Mouse (Mus musculus) urinary bladder, adult 18-20 months (tissue): Measurements from ENCODE around the gene Rfx2.

Experiments
- DNase-seq, 2 experiments: peaks; one replicate each; pipeline ENCODE4 v3.0.0; 2022; ENCODE audit warnings: low spot score in 2 of 2, mixed read lengths in 2 of 2

Rfx2 gene

DNA sequence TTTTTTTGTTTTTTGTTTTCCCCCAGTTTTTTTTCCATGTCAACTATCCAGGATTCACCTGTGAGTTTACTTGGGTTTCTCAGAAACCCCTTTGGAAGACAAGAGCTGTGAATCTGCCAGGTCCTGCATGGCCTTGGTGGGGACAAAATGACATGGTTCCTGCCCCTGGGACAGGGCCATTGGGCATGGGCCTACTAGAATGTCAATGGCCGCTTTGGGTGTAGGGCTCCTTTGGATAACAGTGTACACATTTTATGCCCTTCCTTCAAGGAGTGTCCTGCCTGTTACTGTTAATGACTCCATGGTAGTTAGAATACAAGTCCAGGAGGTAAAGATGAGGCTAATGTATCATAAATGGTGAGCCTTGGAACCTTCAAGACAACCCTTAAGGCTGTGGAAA lies 2.1 kb upstream of the Rfx2 start:
- no peak for DNase-seq

DNA sequence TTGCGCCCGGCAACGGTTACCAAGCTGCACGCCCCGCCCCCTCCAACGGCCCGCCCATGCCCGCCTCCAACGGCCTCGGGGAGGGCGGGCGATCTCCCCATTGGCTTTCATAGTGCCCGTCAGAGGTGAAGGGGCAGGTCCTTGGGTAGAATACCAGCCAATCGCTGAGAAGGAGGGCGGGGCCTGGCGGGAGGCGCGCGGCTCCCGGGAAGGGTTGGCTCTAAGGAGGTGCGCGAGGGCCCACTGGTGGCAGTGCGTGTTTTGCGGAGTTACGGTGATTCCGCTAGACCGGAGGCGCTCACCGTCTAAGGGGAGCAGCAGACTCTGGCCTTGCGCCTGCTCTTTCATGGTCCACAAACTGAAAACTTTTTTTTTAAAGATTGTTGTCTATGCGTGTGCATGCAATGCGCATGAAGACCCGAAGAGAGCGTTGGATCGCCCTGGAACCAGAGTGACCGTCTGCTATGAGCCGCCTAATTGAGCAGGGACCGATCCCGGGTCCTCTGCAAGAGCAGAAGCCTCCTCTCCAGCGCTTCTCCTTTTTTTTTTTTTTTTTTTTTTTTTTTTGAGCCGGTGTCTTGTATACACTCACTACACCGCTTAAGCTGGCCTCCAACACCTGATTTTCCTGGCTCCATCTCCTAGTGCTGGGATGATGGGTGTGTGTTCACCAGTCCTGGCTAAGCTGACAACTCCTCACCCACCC lies 451 bp upstream of the Rfx2 start:
- peak; percentile 96 to 97 for DNase-seq

DNA sequence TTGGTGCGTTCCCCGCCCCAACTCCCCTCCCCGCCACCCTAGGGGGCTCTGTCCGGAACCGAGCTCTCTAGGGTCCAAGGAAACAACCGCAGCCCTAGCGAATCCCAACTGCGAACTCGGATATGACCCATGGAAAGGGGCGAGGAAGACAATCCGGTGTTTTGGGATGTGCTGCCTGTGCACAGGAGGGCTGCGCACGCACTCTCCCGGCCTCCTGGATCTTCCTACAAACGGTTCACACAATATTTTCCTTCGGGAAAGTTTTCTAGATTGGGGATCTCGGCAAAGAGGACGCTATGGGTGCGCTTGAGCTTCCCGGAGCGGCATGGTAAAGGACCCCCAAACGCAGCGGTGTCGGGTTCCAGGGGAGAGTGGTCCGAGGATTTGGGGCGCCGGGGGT lies 1.0 kb downstream of the Rfx2 start:
- DNase-seq: peak in 1 of 2 experiments; percentile 32

DNA sequence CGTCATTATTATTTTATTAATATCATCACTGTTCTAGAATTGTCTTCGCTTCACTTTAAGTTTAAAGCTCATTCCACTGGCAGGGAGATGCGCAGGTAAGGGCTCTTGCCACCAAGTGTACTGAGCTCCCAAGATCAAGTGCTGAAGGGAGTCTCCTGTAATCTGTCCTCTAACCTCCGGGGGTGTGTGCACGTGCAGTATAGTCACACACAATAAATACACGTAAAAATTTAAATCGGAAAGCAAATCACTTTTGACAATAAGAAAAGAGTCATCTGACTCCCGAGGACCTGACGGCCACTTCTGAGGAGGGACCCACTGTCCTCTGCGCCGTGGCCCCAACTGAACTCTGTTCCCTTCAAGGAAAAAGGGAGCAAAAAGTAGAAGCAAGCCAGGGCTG lies 1.6 kb downstream of the Rfx2 start:
- no peak for DNase-seq

DNA sequence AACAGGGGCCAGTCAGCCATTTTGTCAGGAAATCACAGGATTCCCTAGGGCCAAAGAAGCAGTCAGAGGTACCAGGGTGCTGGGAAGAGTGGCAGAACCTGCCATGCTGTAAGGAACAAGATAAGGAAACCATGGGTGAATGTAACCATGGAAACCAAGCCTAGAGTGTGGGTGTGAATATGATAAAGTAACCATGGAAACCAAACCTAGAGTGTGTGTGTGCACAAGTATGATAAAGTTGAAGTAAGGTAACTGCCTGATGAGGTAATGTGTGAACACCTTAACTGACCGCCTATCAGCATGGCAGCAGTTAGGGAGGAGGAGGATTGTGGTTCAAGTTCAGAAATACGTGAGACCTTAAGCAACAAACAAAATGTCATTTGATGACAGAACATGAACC lies 4.1 kb downstream of the Rfx2 start:
- no peak for DNase-seq

DNA sequence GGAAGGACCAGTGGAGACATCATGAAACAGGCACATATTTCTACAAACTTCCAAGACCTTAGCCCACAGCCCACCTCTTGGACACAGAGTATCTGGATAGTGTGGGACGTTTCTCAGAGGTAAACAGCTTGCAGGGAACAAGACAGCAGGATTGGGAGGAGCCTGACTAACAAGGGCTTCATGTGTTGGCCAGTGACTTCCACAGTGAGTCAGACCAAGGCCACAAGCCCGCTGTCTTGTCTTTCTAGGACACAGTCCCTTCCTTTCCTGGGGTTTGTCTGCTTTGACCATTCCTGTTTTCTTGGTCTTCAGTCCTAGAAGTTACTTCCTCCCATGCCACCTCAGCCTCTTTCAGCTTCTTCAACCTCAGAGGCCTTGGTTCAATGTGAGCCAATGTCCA lies 7.5 kb downstream of the Rfx2 start:
- no peak for DNase-seq

DNA sequence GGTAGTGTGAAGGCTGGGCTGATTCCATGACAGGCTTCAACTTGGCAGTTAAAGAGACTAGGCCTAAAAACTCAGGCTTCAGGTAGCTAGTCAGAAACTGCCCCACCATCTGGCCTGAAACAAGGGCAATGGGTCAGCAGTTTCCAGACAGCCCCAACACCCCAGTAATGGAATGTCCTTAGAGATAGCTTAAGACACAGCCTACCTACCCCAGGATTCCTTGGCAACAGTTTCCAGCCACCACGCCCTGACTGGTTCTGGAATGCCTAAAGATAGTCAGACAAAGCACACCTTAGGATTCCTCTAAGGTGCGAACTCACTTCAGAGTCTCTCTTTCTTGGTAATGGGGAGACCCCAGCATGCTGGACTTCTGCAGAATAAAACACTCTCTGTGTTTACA lies 8.4 kb downstream of the Rfx2 start:
- DNase-seq: no peak

DNA sequence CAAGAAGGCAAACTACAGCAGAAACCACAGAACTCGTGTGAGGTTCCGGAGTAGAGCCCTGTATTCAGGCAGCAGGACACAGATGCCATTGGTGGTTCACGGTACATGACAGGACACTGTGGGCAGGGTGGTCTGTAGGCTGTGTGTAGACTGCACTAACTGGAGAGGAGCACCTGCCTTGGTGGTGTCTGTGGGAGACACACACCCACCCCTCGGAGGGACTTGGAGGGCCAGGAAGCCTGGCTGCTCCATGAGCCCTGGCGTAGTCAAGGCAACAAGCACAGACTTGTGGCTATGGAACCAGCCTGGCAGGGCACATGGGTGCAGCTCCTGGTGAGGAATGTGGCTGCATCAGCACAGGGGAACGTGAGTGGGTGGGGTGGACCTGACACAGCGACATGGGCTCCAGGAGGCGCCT lies 11.1 kb downstream of the Rfx2 start:
- DNase-seq: peak; percentile 75 to 80

DNA sequence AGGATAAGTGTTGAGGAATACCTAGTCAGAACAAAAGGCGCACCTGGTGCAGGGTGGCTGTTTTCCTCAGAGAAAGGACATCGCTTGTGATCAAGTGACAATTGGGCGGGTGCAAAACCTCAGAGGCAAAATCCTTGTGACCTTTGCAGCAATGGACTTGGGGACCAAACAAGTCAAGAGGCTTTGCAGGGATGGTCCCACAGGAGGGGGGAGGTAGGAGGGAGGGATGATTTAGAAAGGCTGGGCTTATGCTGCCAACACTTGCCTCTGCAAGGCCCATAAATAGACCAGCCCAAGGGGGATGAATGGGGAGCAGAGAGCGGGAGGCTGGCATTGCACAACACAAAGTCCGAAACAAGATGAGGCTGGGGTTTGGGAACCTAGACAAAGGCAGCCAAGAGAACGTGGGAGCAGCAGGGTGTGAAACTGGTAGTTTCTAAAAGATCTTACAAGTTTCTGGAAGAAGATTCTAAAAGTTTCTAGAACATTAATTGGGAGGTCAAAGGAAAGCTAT lies 11.7 kb downstream of the Rfx2 start:
- peak in 1 of 2 experiments; percentile 35 for DNase-seq

DNA sequence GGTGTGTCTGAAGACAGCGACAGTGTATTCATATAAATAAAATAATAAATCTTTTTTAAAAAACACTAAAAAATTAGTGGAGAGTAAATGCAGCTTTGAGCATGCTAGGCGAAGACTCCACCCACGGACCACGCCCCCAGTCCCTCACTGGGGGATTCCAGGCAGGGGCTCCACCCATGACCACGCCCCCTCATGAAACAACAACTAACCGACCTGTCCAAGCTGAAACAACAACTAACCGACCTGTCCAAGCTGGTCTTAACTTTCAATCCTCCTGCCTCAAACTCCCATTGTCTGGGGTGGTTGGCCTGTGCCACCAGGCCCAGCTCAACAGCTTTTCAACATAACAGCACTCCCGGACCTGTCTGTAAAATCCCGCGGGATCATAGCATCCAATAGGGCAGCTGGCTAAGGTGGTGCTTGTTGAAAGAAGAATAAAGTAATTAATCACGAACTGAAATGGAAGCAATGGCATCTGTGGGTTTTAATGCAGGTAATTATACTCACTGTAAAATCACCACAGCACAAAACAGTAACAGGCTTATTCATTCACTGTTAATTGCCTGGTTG lies 12.7 kb downstream of the Rfx2 start:
- peak; percentile 25 to 38 for DNase-seq

DNA sequence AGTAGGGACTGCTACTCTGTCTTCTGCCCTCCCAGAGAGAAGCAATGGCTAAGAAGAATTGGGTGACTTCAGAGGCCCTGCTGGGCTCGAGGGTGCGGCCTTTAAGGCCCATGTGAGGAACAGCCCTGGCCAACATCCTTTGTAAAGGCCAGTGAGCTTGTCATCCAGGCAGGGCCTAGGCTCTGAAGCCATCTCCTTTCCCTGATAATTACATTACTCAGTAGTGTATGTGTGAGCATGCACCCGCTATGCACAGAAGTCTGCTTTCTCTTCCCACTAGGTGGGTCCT lies 15.8 kb downstream of the Rfx2 start:
- no peak for DNase-seq

DNA sequence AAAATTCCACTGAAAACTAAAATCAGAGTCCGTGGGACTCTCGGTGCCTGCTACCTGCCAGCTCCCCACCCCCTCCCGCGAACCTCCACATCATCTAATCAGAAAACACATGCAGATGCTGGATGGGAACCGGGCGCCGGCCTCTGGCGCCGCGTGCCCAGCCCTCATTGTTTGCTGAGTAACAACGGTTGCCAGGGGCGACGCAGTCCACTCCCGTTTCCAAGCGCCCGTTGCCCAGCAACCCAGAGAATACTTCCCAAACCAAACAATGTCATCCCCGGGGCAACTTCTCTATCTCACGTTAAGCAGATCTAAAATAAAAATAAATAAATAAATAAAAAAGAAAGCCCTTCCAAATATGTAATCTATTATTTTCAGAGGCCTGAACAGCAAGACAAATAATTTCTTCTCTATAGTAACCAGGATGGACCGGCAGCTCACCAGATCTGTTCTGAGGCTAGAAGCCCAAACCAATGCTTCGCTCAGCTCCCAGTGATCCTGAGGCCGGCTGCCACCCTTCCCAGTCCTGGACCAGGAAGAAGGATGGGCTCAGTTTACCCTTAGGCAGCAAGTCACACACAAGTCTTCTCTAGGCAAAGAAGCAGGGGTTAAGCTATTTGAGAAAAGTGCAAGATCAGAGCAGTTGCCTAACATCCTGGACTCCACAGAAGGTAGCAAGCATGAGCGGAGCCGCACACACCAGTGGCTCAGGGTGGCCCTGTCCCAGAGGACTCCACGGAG lies 16.3 kb downstream of the Rfx2 start:
- DNase-seq: peak; percentile 65 to 87

DNA sequence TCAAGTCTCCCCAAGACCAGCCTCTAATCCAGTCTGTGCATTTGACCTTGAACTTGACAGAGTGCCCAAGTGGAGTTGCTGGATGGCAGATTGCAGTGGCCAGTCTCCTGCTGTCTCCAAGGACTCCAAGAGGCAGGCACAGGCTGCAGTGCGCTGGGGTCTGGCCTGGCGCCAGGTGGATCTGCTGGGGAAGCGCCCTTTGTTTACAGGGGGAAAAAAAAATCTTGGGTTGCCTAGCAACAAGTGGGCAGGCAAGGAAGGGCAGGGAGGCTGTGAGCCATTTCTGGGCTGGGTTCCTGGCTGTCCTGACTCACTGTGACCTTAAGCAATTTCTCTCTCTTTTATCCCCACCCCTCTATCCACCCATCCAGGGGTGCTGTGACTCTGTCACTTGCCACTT lies 20.6 kb downstream of the Rfx2 start:
- DNase-seq: peak; percentile 73 to 89

DNA sequence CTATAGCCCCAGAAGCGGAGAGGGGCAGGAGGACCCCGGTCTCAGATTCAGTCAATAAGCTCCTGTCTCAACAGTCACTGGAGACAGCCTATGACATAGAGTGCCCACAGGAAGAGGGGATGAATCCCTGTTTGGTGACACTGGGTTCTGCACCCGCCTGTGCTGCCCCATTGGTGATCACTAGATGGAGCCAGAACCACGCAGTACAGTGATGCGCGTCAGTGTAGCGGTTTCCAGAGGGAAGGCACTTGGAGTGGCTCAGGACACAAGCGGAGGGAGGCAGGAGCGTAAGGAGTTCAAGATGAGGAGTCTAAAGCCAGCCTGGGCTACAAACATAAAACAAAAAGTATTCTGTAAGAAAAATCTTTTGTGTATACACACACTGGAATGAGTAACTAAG lies 22.3 kb downstream of the Rfx2 start:
- peak; percentile 68 to 75 for DNase-seq

DNA sequence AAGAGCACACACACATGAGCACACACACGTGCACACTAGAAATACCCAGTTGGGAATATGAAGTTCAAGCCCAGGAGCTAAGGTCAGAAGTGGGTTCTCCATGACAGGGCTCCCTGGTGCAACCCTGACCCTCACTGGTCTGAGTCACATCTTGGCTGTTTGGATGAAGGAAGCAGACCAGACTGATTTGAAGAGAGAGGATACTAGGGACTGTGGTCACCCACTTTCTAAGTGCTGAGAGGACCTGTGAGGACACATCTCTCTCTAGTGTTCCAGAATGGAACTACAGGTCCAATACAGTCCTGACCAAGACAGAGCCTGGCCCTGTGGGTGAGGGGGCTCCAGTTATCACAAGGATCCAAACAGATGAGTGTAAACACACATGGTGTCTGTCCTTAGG lies 25.0 kb downstream of the Rfx2 start:
- no peak for DNase-seq

DNA sequence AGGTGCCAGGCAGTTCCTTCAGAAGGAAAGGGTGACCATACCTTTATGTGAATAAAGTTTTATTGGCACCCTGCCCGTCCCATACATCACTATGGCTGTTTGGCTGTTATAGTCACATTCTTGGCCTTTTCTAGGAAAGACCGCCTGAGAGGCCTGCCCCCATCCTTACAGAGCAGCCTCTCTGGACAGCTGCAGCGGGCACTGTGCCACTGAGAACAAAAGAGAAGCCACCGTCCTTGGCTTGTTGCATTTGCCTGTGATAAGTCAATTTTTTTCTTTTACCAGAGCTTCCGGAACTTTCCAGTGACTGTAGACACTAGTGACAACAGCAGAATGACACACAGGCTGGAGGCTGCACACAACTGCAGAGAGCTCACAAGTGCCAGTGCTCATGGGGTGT lies 25.9 kb downstream of the Rfx2 start:
- no peak for DNase-seq

DNA sequence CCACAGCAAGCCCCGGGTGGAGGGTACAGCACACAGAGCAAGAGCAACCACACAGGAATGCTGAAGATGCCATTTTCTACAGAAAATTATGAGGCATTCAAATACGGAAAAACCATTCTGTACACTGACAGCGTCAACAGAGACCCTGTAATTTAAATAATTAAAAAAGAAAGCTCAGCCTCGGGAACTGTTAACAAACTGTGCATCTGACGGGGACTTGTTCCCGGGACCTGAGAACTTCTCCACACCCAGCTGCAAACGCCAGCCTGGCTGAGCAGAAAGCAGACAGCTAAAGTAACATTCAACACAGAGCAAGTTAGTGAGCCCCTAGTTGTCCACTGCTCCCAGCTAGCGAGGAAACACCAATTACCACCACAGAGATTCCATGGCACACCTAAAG lies 28.7 kb downstream of the Rfx2 start:
- no peak for DNase-seq

DNA sequence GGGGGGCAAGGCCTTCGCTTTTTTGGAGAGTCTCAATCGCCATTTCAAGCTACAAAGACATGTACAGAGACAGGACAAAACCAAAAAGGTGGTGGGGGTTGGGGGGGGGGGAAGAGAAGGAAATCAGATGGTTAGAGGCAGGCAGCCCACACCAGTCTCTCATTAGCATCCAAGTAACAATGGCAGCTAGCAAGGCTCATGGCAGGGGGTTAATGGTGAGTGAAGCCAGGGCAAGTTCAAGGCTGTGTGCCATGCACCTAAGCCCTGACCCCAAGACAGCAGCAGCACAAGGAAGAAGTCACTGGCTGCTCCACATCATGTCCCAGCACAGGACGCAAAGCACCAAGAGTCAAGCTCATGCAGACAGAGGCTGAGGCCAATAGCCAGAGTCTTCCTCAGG lies 31.5 kb downstream of the Rfx2 start:
- DNase-seq: no peak

DNA sequence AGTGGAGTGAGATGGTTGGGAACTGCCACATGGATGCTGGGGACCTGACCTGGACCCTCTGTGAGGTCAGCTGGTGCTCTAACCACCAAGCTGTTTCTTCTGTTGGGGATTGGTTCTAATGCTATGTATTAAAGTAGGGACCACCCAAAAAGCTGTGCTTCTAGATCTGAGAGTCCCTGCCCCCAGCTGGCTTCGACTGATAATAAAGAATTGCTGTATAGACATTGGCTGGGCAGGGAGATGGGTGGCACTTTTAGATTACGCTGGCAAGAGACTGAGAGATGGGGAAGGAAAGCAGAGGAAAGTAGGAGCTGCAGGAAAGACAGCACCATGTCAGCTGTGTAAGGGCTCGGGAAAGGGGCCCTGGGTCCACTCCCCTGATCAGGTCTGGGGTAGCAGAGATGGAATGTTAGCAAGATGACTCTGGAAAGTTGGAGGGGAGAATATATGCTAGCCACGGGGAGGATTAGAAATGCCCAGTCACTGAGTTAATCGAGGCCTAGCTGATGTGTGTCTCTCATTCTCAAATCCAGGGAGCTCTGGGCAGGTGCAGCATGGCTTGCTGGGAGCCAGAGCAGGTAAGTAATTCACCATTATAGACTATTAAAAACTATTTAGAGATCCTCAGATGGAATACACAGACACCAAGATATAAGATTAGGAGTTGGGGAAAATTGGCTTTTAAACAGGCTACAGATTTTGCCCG lies 37.0 kb downstream of the Rfx2 start:
- DNase-seq: no peak

DNA sequence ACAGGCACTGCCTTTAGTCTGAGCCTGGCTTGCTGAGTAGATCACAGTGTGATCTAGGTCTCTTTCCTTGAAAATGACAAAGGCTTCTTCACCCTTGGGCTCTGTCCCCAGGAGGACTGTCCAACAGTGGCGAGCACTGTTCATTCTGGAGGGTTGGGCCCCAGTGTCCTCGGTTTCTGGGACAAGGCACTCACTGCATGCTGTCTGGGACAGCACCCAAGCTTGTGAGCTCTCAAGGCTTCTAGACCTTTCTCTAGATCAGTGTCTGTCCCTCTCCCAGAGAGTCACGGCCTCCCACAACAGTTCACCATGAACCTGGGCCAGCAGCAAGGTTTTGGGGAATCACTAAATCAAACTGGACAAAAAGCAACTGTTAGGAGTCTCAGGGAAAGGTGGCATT lies 38.2 kb downstream of the Rfx2 start:
- DNase-seq: no peak

DNA sequence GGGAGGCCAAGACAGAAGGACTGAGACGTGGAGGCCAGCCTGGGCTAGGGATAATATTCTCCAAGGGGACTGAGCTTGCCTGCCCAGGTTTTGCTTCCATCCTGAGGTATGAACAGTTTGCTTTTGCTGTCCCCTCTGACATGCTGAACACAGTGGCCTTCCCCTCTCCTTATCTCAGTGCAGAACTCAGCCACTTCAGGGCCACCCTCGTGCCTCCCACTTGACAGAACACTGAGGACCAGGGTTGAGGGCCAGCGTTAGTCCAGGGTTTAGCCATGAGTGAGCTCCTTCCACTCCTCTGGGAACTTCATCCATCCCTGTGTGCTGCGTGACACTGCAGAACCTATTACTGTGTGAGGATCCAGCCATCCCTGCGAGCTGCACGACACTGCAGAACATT lies 41.5 kb downstream of the Rfx2 start:
- no peak for DNase-seq

DNA sequence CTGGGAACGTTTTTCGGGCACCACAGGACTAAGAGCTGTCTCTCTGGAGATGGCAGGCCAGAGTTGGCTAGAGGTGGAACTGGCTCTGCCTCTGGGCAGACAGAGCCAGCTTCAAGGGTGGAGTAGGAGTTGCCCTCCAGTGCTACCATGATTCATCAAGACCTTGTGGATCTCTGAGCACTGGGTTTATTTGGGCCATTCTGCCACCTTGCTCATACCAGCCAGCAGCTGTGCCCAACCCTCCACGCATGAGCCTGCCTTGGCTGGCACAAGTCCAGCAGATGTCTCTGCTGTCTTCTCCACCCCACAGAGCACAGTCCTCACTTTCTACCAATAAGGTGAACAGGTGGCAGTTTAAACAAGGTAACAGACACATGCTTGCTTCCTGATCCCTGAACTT lies 41.9 kb downstream of the Rfx2 start:
- DNase-seq: no peak
